Mouse (Mus musculus) lung, adult 2 months (tissue): ENCODE measurements around the gene Tmub2.

Source experiments
- CTCF ChIP-seq: fragments of 200-500 bp; IDR thresholded peaks from 2 replicates; pipeline ENCODE4 v1.5.1; 2011; ENCODE audit warnings: mild to moderate bottlenecking, low read length, control low read depth; ENCODE audit not compliant: insufficient read depth
- POLR2A ChIP-seq: fragments of 200-500 bp; IDR thresholded peaks from 2 replicates; pipeline ENCODE4 v1.6.1; 2011; ENCODE audit warnings: low read depth, mild to moderate bottlenecking, control low read depth, low read length, borderline replicate concordance; ENCODE audit errors: extremely low read depth

- TF ChIP-seq CTCF (no peak), POLR2A (no peak)
These were observed 9.7 kb downstream of the Tmub2 start for GRCm38 (mm10) chr11:102294416-102294815.
